Mouse (Mus musculus) intestine, embryonic 16.5 days (tissue): ENCODE measurements around the gene Ahnak2. TPM values are rescaled to one million over a fixed set of nuclear protein-coding genes. Genes with fewer than 3 reads are reported as not detected.

ENCODE experiments used
- ATAC-seq: fragments of 200-750 bp; cut with Nextera tagmentation; 2 replicates; pipeline ENCODE4 v1.8.0; 2017; ENCODE audit warnings: moderate TSS enrichment, moderate library complexity
- H3K27ac ChIP-seq: fragments of 300-500 bp; sonication (generic); 2 replicates; pipeline ENCODE4 v1.5.1; 2014; ENCODE audit warnings: mild to moderate bottlenecking, low read length
- H3K27me3 ChIP-seq: fragments of 300-500 bp; sonication (generic); replicated peaks from 2 replicates; pipeline ENCODE4 v1.6.1; 2014; ENCODE audit warnings: low read length, control low read depth, mixed read lengths; ENCODE audit not compliant: control insufficient read depth, insufficient read depth
- H3K36me3 ChIP-seq: fragments of 300-500 bp; sonication (generic); 2 replicates; pipeline ENCODE4 v1.6.1; 2014; ENCODE audit warnings: low read length, control low read depth; ENCODE audit not compliant: control insufficient read depth, insufficient read depth
- H3K4me1 ChIP-seq: fragments of 300-500 bp; sonication (generic); 2 replicates; pipeline ENCODE4 v1.6.1; 2014; ENCODE audit warnings: low read length, control low read depth, mixed read lengths; ENCODE audit not compliant: control insufficient read depth, insufficient read depth
- H3K4me2 ChIP-seq: fragments of 300-500 bp; sonication (generic); 2 replicates; pipeline ENCODE4 v1.6.1; 2014; ENCODE audit warnings: low read depth, low read length, control low read depth
- H3K4me3 ChIP-seq: fragments of 300-500 bp; sonication (generic); 2 replicates; pipeline ENCODE4 v1.5.1; 2014; ENCODE audit warnings: mild to moderate bottlenecking, low read length
- H3K9ac ChIP-seq: fragments of 300-500 bp; sonication (generic); 2 replicates; pipeline ENCODE4 v1.6.1; 2014; ENCODE audit warnings: low read depth, low read length
- H3K9me3 ChIP-seq: fragments of 300-500 bp; sonication (generic); 2 replicates; pipeline ENCODE4 v1.6.1; 2016; ENCODE audit warnings: low read length, control low read depth; ENCODE audit not compliant: control insufficient read depth
- WGBS: fragments of 180-500 bp; shearing (Covaris S2); extraction: QIAGEN DNeasy Blood & Tissue Kit; methylation state at CpG from one replicate; pipeline ENCODE4 v1.1.7; 2014; 5-methylcytosine and 5-hydroxymethylcytosine counted together
- microRNA-seq: library from miRNA; unstranded; fragments of <30 nt; microRNA quantifications from one replicate; pipeline ENCODE4, GENCODE M21; 2016
- polyA plus RNA-seq: library from polyadenylated mRNA; unstranded; fragments of >200 nt; fragmentation: Nextera tagmentation; extraction: Ambion mirVana; gene quantifications from 2 replicates; pipeline ENCODE4 v1.2.1, GENCODE M21; 2015

The Ahnak2 gene
- polyA plus RNA-seq, 1 experiment from 2014 or later, result 2.3 TPM

- H3K4me3 ChIP-seq, result peak overlapping the region; percentile 83
- no peak overlapping the region for H3K27ac ChIP-seq
- H3K9me3 ChIP-seq, result no peaks in the 10 kb centered on the region
- peak overlapping the region; percentile 85; the same call in 1 of the 2 replicates for H3K9ac ChIP-seq
- no peaks in the 10 kb centered on the region for H3K27me3 ChIP-seq
- ATAC-seq, result no peak
- 76% methylated on average over 6 of the region's 6 CpGs for WGBS
- H3K4me1 ChIP-seq, result peaks cover 18% of the 10 kb centered on the region
- H3K4me2 ChIP-seq, result peak overlapping the region; percentile 90
- no peaks in the 10 kb centered on the region for H3K36me3 ChIP-seq
Observed at GRCm38 (mm10) chr12:112723445-112723844, 79.0 kb downstream of the Ahnak2 start.

- ATAC-seq, result peak; percentile 2; the same call in 1 of the 2 replicates
- peak overlapping the region; percentile 88; the same call in 1 of the 2 replicates for H3K27ac ChIP-seq
- H3K27me3 ChIP-seq, result no peaks in the 10 kb centered on the region
- H3K4me2 ChIP-seq, result peak overlapping the region; percentile 90
- peak overlapping the region; percentile 83 for H3K4me3 ChIP-seq
- WGBS, result 11% methylated on average over 5 of the region's 5 CpGs
- no peaks in the 10 kb centered on the region for H3K36me3 ChIP-seq
- H3K9me3 ChIP-seq, result no peaks in the 10 kb centered on the region
- H3K9ac ChIP-seq, result peak overlapping the region; percentile 85
- H3K4me1 ChIP-seq, result peaks cover 18% of the 10 kb centered on the region
Observed at GRCm38 (mm10) chr12:112723028-112723330, 79.5 kb downstream of the Ahnak2 start.

GRCm38 (mm10) chr12:112722240-112723027 is 80.0 kb downstream of the Ahnak2 start:
- H3K4me2 ChIP-seq, result peak overlapping the region; percentile 90
- H3K27ac ChIP-seq, result peak overlapping the region; percentile 88
- H3K27me3 ChIP-seq, result no peaks in the 10 kb centered on the region
- H3K4me3 ChIP-seq, result peak overlapping the region; percentile 83
- no peaks in the 10 kb centered on the region for H3K36me3 ChIP-seq
- under 1% methylated on average over 63 of the region's 75 CpGs for WGBS
- H3K4me1 ChIP-seq, result peaks cover 18% of the 10 kb centered on the region
- peak overlapping the region; percentile 85 for H3K9ac ChIP-seq
- H3K9me3 ChIP-seq, result no peaks in the 10 kb centered on the region
- ATAC-seq, result peak; percentile 61

Small RNA genes within 50 kb of the gene (microRNA-seq; reads per million reads assigned to microRNA genes)
- gene Mir6940, result 0.91 reads per million

Other genes starting within 250 kb of the Ahnak2 start
- 1.6 and 2.6 TPM in 2 replicates for gene Inf2, start 213.9 kb downstream of the Ahnak2 start, polyA plus RNA-seq
- gene Adssl1, start 182.6 kb downstream of the Ahnak2 start, polyA plus RNA-seq, result 2.1 and 2.7 TPM in 2 replicates
- gene Siva1, start 158.0 kb downstream of the Ahnak2 start, polyA plus RNA-seq, result 168 and 186 TPM in 2 replicates
- gene Akt1, start 127.8 kb downstream of the Ahnak2 start, polyA plus RNA-seq, result 56.5 and 65.5 TPM in 2 replicates
- 6.8 and 8.2 TPM in 2 replicates for gene Zbtb42, start 123.8 kb downstream of the Ahnak2 start, polyA plus RNA-seq
- 12.4 and 13.2 TPM in 2 replicates for gene Cep170b, start 82.2 kb downstream of the Ahnak2 start, polyA plus RNA-seq
- 12.2 and 13.0 TPM in 2 replicates for gene Pld4, start 42.0 kb downstream of the Ahnak2 start, polyA plus RNA-seq
- gene Clba1, start 6.3 kb upstream of the Ahnak2 start, polyA plus RNA-seq, result 3.4 and 4.1 TPM in 2 replicates
- gene Cdca4, start 26.8 kb upstream of the Ahnak2 start, polyA plus RNA-seq, result 69.2 and 79.6 TPM in 2 replicates
- gene Gpr132, start 65.6 kb upstream of the Ahnak2 start, polyA plus RNA-seq, result 0.40 and 0.48 TPM in 2 replicates
- 2.2 and 2.4 TPM in 2 replicates for gene Jag2, start 127.1 kb upstream of the Ahnak2 start, polyA plus RNA-seq
- 100 and 102 TPM in 2 replicates for gene Nudt14, start 139.5 kb upstream of the Ahnak2 start, polyA plus RNA-seq
- gene Btbd6, start 173.8 kb upstream of the Ahnak2 start, polyA plus RNA-seq, result 20.2 and 20.9 TPM in 2 replicates
- 36.5 and 41.6 TPM in 2 replicates for gene Brf1, start 198.0 kb upstream of the Ahnak2 start, polyA plus RNA-seq
- 7.3 and 9.8 TPM in 2 replicates for gene Pacs2, start 211.9 kb upstream of the Ahnak2 start, polyA plus RNA-seq